Mouse (Mus musculus) C2C12 (cell line): ENCODE measurements around the gene Mcrip1.

Source experiments
- CEBPB ChIP-seq: IDR thresholded peaks from one replicate; pipeline ENCODE4 v1.6.1; 2011; ENCODE audit warnings: low read depth, mild to moderate bottlenecking, control low read depth, moderate library complexity
- CTCF ChIP-seq: IDR thresholded peaks from one replicate; pipeline ENCODE4 v1.5.1; 2011; ENCODE audit not compliant: control insufficient read depth, insufficient read depth, insufficient read length
- FOSL1 ChIP-seq: IDR thresholded peaks from one replicate; pipeline ENCODE4 v1.8.0; 2011; ENCODE audit warnings: mild to moderate bottlenecking, low read length; ENCODE audit not compliant: poor library complexity, insufficient read depth, severe bottlenecking
- MAX ChIP-seq: IDR thresholded peaks from one replicate; pipeline ENCODE4 v1.6.1; 2011; ENCODE audit warnings: mild to moderate bottlenecking, control low read depth
- MYOG ChIP-seq: IDR thresholded peaks from one replicate; pipeline ENCODE4 v1.6.1; 2011; ENCODE audit not compliant: control insufficient read depth, insufficient read length; ENCODE audit errors: extremely low read depth
- USF1 ChIP-seq: IDR thresholded peaks from one replicate; pipeline ENCODE4 v1.6.1; 2011; ENCODE audit warnings: low read depth, mild to moderate bottlenecking, control low read depth, moderate library complexity

DNA sequence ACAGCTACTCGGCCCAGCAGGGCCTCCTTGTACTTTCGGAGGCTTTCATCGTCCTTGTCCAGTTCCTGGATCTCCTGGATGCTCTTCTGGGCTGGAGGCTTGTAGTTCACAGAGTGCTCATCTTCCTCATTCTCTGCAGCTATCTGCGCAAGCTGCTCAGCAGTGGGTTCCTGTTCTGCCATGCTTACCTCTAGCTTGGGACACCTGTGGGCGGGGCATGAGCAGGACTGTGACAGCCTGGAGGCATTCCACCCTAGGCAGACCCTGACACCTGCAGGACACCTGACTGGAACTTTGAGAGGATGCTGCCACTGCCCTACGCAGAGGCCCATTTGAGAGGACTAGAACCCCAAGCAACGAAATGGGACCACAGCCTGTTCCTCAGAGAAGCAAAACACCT is 30.7 kb upstream of the Mcrip1 start:
- TF ChIP-seq USF1 (no peak), CTCF (no peak), MAX (no peak), MYOG (no peak), FOSL1 (no peak), CEBPB (no peak)
